Mouse (Mus musculus): ENCODE results near the gene Ispd.

DNA sequence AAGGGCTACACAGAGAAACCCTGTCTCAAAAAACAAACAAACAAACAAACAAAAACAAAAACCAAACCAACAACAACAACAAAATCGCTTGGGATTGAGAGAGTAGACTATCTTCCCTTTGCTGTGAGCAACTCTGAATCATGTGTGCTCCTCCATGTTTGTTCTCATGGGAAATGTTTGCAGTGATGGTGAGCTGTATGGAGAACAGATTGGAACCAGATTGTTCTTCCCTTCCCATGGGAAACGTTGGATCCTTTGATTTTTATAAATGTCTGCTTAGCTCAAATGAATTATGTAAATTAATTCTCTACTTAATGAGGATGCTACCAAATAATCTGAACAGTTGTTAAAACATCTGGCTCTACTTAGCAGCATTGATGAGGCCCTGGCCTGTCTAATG is 312.8 kb downstream of the Ispd start:
- TF ChIP-seq POLR2A (IDR thresholded peaks at IDR 0.05; ENCODE audit: low read depth, low read length) (no peak), CTCF (IDR thresholded peaks at IDR 0.05; ENCODE audit: borderline replicate concordance, insufficient read depth, low read length) (no peak)

All from embryonic fibroblast, embryonic 13.5 days (primary cell).